Mouse (Mus musculus): ENCODE measurements around the gene Khdrbs1.
"Not testable (repeated sequence)": the region's sequence is repeated elsewhere in the genome, so short reads cannot be mapped to it uniquely, and the experiment has no call there.

Gene Khdrbs1

DNA sequence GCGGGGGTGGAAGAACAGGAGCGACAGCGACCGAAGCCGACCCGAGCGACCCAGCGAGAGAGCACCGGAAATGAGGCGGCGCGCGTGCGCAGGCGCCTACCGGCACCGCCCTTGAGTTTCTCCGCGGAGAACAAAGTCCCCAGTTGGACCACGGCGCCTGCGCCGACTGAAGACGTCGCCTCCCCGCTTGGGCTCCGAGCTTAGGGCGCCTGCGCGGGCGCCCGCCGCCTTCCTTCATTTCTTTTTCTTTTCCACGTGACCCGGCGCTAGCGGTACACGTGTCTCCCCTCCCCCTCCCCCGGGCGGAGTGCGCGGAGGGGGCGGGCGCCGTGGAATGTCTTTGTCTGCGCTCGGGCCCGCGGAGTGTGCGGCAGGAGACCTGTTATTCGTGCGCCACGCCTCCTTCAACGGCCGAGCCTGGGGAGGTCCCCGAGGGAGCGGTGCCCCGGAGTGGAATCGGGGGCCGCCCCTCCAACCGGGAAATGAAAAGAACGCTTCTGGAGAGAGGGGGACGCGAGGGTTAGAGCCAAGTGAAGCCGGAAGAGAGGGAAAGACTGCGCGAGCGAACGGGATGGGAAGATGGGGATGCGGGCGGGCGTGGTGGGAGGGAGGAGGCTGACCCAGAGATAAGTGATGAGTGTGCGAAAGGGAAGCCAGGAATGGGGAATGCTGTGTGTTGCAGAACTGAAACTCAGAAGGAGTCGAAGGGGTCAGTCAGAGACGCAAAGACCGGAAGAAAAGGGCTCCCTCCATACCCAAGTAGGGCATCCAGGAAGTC is at the start of gene Khdrbs1:
Gene Khdrbs1, minus strand, starts transcription at position 72 of the 778 bp plus-strand sequence.
- DNase-seq (ENCODE audit: low spot score), result peak; percentile 98

DNA sequence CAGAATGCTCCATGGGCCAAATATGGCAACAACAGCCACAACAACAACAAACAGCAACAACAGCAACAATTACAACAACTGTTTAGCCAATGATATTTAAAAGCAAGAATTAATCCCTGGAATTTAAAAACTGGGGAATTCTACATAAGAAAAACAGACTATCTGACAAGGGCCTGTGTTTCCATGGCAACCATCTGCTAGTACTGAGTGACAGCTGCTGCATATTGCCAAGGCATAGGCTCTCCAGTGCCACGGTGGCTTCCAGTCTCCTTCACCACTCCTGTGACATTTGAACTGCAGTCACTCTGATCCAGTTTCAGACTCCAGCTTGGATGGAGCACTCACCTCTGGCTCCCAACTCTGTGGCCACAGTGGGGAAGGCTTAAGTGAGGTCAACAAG is 49.3 kb upstream of the Khdrbs1 start:
- no peak for DNase-seq (ENCODE audit: low spot score)

DNA sequence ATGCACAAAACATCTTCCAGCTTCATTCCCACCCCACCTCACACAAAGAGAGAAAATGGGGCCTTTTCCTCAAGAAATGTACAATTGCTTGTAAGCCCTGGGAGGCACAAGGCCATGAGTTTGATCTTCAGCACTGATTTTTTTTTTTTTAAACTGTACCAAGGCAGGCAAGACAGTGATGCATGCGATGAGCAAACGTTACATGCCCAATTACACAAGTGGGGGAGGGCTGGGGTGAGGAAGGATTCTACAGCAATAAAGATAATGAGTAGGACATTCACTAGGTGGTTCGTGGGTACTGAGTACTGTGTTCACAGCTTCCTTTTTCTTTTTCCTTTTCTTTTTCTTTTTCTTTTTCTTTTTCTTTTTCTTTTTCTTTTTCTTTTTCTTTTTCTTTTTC is 48.4 kb upstream of the Khdrbs1 start:
- no peak for DNase-seq (ENCODE audit: low spot score)

DNA sequence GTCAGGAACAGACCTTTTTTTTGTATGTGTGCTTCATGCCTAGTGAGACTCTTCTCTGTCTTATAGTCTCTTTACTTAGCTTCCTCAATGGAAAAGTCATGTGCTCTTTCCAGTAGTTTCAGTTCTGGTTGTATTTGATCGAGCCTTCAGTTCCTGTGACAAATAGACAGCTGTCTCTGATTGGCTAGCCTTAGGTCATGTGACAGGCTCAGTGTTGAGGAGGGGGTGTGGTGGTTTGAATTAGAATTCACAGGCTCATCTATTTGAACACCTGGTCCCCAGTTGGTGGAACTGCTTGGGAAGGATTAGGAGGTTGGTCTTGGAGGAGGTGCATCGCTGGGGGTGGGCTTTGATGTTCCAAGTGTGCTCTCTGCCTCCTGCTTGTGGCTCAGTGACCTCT is 47.5 kb upstream of the Khdrbs1 start:
- no peak for DNase-seq (ENCODE audit: low spot score)

DNA sequence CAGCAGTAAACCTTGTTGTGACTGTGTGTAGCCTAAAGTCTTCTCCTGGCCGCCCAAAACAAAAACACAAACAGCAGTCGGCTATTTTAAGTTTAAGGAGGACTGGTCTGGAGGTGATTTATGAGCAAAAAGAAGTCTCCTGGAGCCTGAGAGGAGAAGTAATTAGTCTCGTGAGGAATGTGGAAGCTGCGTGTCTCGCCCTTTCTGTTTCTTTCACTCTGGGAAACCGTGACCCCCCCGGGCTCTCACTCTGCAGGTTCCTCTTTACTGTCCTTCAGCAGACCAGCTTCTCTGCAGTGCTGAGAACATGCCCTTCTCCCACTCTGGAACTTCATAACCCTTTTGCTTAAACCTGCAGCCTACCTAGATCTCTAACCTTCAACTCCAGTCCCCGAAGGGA is 46.6 kb upstream of the Khdrbs1 start:
- no peak for DNase-seq (ENCODE audit: low spot score)

DNA sequence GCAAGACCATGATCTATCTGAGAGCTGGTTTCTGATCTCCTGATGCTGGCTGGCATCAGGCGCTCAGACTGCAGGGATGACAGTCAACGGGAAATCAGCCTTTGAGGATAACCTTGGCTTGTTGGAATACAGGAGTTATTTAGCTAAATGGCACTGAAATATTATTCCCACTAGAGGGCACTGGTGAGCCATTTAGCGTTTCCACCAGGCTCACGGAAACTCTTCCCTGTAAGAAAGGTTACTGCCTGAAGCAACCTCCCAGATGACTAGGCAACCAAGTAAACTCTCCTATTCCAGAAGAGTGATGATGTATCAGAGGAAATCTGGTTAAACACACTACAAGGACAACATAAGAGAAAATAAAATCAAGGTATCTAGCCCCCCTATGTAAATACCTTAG is 43.1 kb upstream of the Khdrbs1 start:
- DNase-seq (ENCODE audit: low spot score), result peak; percentile 88

DNA sequence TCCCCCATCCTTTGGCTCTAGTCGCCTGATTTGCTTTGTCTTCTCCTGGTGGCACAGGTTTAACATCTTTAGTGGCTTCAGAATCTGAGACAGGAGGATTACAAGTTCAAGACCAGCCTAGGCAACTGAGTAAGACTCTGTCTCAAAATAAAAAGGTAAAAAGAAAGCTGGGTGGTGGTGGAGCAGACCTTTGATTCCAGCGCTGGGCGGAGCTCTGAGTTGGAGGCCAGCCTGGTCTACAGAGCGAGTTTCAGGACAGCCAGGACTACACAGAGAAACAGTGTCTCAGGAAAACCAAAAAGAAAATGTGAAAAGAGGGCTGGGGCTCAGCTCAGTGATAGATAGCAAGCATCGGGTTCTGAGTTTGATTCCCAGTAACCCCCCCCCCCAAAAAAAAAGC is 41.4 kb upstream of the Khdrbs1 start:
- no peak for DNase-seq (ENCODE audit: low spot score)

DNA sequence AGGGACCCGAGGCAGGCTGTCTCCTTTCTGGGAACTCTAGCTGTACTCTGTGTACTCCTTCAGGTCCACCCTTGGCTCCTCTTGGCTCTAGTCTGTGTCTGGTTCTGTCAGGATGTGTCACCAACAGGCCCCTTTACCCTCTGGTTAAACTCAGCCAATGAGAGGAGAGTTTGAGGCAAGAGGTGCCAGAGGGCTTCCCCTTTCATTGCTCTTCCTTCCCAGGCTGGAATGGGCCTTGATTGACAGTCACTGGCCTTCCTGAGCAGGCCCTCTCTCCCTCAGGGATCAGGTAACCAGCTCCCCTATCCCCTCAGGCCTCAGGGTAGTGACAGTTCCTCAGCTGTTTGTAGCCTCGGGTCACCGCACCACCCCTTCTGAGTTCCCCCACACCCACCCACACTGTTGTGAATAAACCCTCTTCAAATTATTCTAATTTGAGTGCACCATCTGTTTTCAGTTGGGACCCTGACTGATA is 40.8 kb upstream of the Khdrbs1 start:
- DNase-seq (ENCODE audit: low spot score), result no peak

DNA sequence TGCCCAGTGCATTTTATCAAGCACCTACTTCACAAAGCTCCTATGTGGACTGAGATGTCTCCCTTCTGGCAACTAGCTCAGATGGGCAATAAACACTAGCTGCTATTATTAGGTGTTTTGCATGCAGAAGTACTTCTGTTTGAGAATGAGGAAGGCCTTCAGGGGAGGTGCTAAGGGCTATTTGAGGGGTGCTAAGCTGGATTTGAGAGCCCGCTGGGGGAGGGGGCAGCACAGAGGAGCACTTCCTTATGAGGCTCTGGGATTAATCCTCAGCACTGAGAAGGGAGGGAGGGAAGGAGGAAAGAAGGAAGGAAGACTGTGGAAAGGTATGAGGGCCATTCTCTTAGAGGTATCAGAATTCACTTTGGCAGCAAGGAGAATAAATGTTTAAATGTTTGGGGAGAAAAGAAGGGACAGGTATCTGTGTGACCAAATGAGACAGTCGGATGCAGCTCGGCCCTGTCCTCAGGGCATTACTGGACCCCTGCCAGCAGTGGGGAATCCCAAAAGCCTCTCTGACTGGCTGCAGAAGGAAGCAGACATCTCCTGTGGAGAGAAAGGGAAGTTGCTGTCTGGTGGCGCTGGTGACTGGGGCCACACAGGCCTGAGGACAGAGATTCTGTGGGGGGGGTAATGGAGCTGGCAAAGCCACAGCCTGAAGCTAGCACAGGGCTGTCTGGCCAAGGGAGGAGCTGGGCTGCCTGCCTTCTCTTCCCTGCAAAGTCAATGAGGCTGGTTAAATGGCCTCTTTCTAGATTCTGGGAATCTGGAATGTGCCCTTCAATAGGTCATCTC is 40.0 kb upstream of the Khdrbs1 start:
- peak; percentile 35 for DNase-seq (ENCODE audit: low spot score)

DNA sequence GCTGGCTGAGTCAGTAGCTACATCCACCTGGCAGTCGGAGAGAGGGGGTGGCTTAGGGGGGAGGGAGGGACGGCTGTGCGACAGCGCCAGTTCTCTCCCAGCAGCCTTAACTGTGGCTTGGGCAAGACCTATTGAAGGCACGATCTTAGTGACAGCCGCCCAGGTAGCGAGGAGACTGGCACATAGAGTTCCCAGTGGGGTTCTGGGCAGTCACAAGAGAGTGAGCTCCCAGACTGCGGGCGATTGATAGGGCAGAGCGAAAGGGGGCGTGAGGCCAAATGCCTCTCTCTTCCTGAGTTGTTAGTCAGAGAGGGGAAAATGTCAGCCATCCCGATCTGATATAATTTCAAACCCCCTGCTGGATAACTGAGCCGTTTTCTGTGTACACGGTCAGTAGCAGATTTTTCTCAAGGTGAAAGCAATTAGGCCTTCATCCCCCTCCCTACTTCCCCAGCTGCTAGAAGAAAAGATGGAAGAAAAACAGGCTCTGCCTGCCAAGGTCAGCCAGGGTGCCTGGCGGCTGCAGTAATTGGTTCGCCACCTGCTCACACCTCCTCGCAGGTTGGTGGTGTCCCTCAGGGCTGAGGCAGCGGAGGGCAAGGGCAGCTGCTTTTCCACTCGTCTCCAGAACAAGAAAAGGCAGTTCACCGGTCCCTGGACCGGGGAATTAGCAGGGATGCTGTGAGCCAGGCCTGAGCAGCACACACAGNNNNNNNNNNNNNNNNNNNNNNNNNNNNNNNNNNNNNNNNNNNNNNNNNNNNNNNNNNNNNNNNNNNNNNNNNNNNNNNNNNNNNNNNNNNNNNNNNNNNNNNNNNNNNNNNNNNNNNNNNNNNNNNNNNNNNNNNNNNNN is 29.8 kb upstream of the Khdrbs1 start:
- DNase-seq (ENCODE audit: low spot score), result peak; percentile 17

DNA sequence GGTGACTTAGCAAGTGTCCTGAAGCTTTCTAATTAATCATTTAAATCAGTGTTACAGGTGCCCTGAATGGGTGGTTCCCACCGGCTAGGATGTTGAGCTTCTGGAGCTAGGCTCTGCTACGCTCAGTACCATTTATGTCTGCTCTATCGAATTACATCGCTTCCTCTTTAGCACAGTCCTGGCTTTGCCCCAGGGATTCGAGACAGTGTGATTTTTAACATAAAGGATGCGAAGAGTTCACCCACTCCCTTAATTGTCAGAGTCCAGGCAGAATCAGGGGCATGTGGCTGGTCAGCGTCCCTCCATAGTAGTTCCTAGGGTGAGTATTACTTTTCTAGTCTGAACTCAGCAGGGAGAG is 29.2 kb upstream of the Khdrbs1 start:
- DNase-seq (ENCODE audit: low spot score), result peak; percentile 57

DNA sequence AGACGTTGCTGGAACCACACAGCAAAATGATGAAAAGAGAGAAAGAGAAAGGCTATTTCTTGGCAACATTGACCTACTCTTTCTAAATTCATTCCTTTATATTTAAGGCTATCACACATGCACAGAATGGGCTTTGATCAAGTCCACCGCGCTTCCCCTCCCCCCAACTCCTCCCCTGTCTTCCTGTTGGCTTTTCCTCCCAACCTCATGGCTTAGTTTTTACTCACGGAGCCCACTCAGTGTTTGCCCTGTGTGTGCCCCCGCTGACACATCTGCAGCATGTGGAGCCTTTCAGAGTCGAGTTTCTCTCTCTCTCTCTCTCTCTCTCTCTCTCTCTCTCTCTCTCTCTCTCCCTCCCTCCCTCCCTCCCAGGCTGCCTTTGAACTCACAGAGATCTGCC is 28.5 kb upstream of the Khdrbs1 start:
- DNase-seq (ENCODE audit: low spot score), result no peak

DNA sequence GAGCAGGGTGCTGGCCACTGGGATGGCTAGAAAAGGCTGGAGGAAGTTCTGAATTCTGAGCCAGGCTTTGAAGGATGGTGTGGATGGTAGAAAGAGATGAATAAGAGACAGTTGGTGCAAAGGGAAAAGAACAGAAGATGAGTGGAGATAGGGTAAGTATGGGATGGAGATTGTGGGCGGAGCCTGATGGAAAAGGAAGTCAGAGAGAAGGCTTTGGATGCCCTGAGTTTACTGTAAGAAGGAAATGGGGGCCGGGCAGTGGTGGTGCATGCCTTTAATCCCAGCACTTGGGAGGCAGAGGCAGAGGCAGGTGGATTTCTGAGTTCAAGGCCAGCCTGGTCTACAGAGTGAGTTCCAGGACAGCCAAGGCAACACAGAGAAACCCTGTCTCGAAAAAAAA is 26.6 kb upstream of the Khdrbs1 start:
- DNase-seq (ENCODE audit: low spot score), result not testable (repeated sequence)

DNA sequence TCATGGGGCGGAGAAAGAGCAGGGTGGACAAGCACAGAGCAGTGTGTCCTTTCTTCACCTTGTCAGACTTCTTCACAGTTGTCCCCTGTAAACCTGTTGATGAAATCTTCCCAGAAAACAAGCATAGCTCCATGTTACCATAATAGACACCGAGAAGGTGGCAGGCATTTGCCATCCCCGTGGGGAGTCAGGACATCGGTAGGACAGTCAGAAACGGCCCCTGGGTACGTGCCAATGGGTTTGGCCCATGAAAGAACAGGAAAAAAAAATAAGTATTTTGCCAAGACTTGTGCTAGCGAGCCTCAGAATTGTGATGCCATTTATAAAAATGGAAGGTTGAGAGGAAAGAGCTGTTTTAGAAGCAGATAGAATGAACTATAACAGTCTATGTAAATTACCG is 25.7 kb upstream of the Khdrbs1 start:
- DNase-seq (ENCODE audit: low spot score), result no peak

DNA sequence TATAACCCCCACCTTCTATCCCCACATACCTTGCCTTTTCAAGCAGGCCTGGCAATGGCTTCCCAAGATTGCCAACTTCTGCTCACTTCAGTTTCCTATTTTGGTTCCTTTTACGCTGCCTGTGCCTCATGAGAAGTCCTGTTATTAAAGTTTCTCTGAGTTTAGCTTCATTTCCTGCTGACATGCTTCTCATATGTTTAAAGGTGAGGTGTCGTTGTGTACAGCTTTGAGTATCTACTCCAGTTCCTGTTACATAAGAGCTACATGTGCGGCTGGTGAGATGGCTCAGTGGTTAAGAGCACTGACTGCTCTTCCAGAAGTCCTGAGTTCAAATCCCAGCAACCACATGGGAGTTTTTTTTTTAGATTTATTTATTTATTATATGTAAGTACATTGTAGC is 23.2 kb upstream of the Khdrbs1 start:
- DNase-seq (ENCODE audit: low spot score), result no peak

DNA sequence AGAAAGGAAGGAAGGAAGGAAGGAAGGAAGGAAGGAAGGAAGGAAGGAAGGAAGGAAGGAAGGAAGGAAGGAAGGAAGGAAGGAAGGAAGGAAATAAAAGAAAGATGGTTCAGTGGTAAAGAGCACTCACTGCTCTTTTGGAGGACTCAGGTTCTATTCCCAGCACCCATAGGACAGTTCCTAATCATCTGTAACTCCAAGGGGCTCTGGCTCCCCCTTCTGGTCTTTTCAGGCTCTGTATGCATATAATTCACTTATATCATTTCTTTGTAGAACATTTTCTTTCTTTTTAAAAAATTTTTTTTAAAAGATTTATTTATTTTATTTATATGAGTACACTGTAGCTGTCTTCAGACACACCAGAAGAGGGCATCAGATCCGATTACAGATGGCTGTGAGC is 20.4 kb upstream of the Khdrbs1 start:
- DNase-seq (ENCODE audit: low spot score), result not testable (repeated sequence)

DNA sequence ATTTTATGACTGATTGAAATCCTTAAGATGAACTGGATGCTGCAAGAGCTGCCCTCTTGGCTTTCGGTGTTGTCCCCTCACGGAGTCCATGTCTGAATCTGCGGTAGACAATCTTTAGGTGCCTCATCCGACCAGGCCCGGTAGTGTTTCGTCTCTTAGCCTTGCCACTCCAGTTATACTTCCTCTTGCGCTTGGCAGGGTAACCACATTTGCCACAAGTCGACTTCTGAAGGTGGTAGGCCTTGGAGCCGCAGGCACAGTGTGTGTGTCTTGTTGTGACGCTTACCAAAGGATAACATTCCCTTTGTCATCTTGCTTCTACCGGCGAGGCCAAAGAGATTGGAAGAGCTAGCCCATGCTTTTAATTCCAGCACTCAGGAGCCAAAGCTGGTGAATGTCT is 19.5 kb upstream of the Khdrbs1 start:
- no peak for DNase-seq (ENCODE audit: low spot score)

DNA sequence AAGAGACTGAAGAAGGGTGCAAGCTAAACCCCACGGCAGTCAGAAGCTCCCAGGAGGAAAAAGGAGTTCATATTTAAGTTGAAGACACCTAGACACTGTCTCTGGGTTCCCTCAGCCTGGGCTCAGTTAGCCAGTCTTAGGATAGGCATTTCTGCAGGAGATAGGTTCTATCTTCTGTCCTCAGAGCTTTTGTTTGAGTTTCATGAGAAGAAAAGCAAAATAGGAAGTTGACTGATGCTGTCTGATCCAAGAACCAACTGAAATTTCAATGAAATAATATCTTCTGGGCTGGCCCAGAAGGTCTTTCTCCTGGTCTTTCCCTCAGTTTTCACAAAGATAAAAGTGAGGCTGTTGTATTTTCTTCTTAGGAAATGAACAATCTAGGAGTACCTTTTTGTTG is 13.4 kb upstream of the Khdrbs1 start:
- no peak for DNase-seq (ENCODE audit: low spot score)

DNA sequence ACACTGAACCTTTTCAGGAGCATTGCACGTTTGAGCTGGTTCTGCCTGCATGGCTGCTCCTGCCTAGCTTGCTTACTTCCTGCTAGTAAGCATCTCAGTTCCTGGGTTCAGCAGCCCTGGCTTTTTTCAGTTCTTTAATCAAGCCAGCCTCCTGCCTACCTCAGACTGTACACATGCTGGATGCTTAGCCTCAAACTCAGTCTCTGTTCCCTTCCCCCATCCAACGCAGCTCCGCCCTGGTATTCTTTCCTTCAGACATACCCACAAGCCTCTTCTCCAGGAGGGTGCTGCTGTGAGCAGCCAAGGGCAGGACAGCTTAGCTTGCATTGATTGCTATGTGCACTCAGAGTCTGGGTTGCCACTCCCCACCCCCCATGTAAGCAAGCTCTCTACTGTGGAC is 12.6 kb upstream of the Khdrbs1 start:
- no peak for DNase-seq (ENCODE audit: low spot score)

DNA sequence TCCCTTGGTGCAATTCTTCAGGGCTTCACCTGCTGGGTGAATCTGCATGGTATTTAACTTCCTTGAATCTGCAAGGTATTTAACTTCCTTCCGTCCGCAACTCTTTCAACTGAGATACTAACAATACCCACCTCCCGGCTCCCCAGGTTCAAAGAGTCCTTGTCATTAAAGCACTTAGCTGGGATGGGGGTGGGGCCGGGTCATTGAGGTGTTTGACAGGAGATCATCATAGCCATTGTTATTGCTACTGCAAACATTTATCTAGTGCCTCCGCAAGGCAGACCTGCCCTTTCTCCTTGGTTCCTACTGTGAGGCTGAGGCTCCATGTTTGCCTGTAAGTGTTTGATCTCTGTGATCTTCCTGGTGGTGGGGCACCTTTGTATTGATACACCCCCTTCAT is 8.3 kb upstream of the Khdrbs1 start:
- DNase-seq (ENCODE audit: low spot score), result no peak

DNA sequence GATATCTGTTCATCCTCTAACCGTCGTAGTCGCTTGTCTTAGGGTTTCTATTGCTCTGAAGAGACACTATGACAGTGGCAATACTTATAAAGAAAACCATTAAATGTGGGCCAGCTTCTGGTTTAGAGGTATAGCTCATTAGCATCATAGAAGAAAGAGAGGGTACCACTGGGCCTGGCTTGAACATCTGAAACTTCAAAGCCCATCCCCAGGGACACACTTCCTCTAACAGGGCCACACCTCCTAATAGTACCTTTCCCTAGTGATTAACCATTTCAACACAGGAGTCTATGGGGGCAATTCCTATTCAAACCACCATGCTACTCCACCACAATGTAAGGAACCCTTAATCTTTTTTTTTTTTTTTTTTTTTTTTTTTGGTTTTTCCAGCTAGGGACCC is 4.5 kb upstream of the Khdrbs1 start:
- DNase-seq (ENCODE audit: low spot score), result no peak

DNA sequence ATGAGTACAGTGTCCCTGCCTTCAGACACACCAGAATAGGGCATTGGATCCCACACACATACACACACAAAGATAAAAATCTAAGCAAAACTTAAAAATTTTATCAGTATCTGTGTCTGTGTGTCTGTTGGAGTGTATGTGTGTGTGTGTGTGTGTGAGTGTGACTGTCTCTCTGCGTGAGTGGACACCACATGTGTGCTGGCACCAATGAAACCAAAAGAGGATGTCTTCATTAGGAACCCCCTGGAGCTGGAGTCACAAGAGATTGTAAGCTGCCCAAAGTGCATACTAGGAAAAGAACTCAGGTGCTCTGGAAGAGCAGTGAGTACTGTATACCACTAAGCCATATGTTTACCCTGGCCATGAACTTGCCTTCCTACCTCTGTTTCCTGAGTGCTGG is 4.0 kb upstream of the Khdrbs1 start:
- DNase-seq (ENCODE audit: low spot score), result no peak

DNA sequence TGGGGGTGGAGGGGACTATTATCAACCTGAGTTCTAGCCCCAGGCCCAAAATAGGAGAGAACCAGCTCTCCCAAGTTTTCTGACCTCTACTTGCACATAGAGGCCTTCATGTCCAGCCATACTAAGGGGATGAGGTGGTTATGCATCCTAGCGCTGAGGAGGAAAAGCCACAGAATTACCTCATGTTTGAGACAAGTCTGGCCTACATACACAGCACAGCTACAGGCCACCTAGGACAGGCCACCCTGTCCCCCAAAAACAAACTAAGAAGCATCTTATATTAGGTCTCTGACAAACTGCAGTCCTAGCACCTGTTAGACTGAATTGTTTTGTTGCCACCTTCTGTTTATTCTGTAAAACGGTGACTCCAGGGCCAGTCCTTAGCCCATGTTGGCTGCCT is 1.4 kb upstream of the Khdrbs1 start:
- DNase-seq (ENCODE audit: low spot score), result peak; percentile 31
